Mouse (Mus musculus): Measurements from ENCODE around the gene Spag16. TPM values are rescaled to one million over a fixed set of nuclear protein-coding genes. Genes with fewer than 3 reads are reported as not detected.

Spag16 gene
- total and polyA plus RNA-seq, 2 experiments from 2014 or later: 2.5 to 4.7 TPM

- ATAC-seq: no peak
- H3K4me3 ChIP-seq (ENCODE audit: low read depth, low read length): no peak overlapping the region
- no peak overlapping the region for H3K4me2 ChIP-seq (ENCODE audit: low read depth)
- no peak for DNase-seq
- no peaks in the 10 kb centered on the region for H3K4me1 ChIP-seq (ENCODE audit: insufficient read depth)
- no peak overlapping the region for H3K27ac ChIP-seq (ENCODE audit: low read depth, low read length)
- TF ChIP-seq CTCF (IDR thresholded peaks at IDR 0.05; ENCODE audit: low read depth): no peak
- no peak overlapping the region for H3K9ac ChIP-seq
- no peaks in the 10 kb centered on the region for H3K9me3 ChIP-seq (ENCODE audit: low read length)
- 89% methylated on average over 4 of the region's 4 CpGs for WGBS
- no peaks in the 10 kb centered on the region for H3K36me3 ChIP-seq (ENCODE audit: insufficient read depth)
- H3K27me3 ChIP-seq (ENCODE audit: insufficient read depth, low read length): no peaks in the 10 kb centered on the region
Measured at GRCm38 (mm10) chr1:70180123-70180741, 353.5 kb downstream of the Spag16 start.

GRCm38 (mm10) chr1:70264815-70265214 is 438.0 kb downstream of the Spag16 start:
- DNase-seq: no peak
- Histone ChIP-seq H3K27me3 (ENCODE audit: insufficient read depth, low read length) (no peaks in the 10 kb centered on the region), H3K4me1 (ENCODE audit: insufficient read depth) (no peaks in the 10 kb centered on the region; the same call in 1 of the 2 replicates), H3K9me3 (ENCODE audit: low read length) (no peaks in the 10 kb centered on the region), H3K27ac (ENCODE audit: low read depth, low read length) (no peak overlapping the region), H3K4me3 (ENCODE audit: low read depth, low read length) (no peak overlapping the region), H3K4me2 (ENCODE audit: low read depth) (no peak overlapping the region), H3K9ac (no peak overlapping the region), H3K36me3 (ENCODE audit: insufficient read depth) (no peaks in the 10 kb centered on the region)
- ATAC-seq: no peak
- TF ChIP-seq CTCF (IDR thresholded peaks at IDR 0.05; ENCODE audit: low read depth): no peak
- WGBS: 43% methylated on average over 9 of the region's 9 CpGs

GRCm38 (mm10) chr1:70265920-70266505 is 439.2 kb downstream of the Spag16 start:
- ATAC-seq: no peak
- Histone ChIP-seq H3K27ac (ENCODE audit: low read depth, low read length) (no peak overlapping the region), H3K9ac (no peak overlapping the region), H3K27me3 (ENCODE audit: insufficient read depth, low read length) (no peaks in the 10 kb centered on the region), H3K4me3 (ENCODE audit: low read depth, low read length) (no peak overlapping the region), H3K4me2 (ENCODE audit: low read depth) (no peak overlapping the region), H3K4me1 (ENCODE audit: insufficient read depth) (no peaks in the 10 kb centered on the region; the same call in 1 of the 2 replicates), H3K36me3 (ENCODE audit: insufficient read depth) (no peaks in the 10 kb centered on the region), H3K9me3 (ENCODE audit: low read length) (no peaks in the 10 kb centered on the region)
- no peak for DNase-seq
- WGBS: 34% methylated on average over 5 of the region's 5 CpGs
- TF ChIP-seq CTCF (IDR thresholded peaks at IDR 0.05; ENCODE audit: low read depth): no peak

- H3K4me2 ChIP-seq (ENCODE audit: low read depth): no peak overlapping the region
- H3K27ac ChIP-seq (ENCODE audit: low read depth, low read length): no peak overlapping the region
- no peaks in the 10 kb centered on the region; the same call in 1 of the 2 replicates for H3K4me1 ChIP-seq (ENCODE audit: insufficient read depth)
- ATAC-seq (no peak), DNase-seq (peak; percentile 45)
- no peaks in the 10 kb centered on the region for H3K9me3 ChIP-seq (ENCODE audit: low read length)
- no peaks in the 10 kb centered on the region for H3K27me3 ChIP-seq (ENCODE audit: insufficient read depth, low read length)
- WGBS: 27% methylated on average over 8 of the region's 8 CpGs
- H3K36me3 ChIP-seq (ENCODE audit: insufficient read depth): no peaks in the 10 kb centered on the region
- H3K9ac ChIP-seq: no peak overlapping the region
- TF ChIP-seq CTCF (IDR thresholded peaks at IDR 0.05; ENCODE audit: low read depth): peak; percentile 66
- no peak overlapping the region for H3K4me3 ChIP-seq (ENCODE audit: low read depth, low read length)
Measured at GRCm38 (mm10) chr1:70270139-70270538, 443.4 kb downstream of the Spag16 start.

GRCm38 (mm10) chr1:70272753-70273152 is 446.0 kb downstream of the Spag16 start:
- no peak overlapping the region for H3K27ac ChIP-seq (ENCODE audit: low read depth, low read length)
- ATAC-seq: no peak
- 71% methylated on average over 2 of the region's 2 CpGs for WGBS
- no peak overlapping the region for H3K9ac ChIP-seq
- H3K4me1 ChIP-seq (ENCODE audit: insufficient read depth): no peaks in the 10 kb centered on the region
- no peak overlapping the region for H3K4me3 ChIP-seq (ENCODE audit: low read depth, low read length)
- H3K9me3 ChIP-seq (ENCODE audit: low read length): no peaks in the 10 kb centered on the region
- no peaks in the 10 kb centered on the region for H3K27me3 ChIP-seq (ENCODE audit: insufficient read depth, low read length)
- no peaks in the 10 kb centered on the region for H3K36me3 ChIP-seq (ENCODE audit: insufficient read depth)
- no peak for DNase-seq
- TF ChIP-seq CTCF (IDR thresholded peaks at IDR 0.05; ENCODE audit: low read depth): no peak
- H3K4me2 ChIP-seq (ENCODE audit: low read depth): no peak overlapping the region

GRCm38 (mm10) chr1:70279296-70279695 is 452.5 kb downstream of the Spag16 start:
- ATAC-seq: no peak
- H3K27ac ChIP-seq (ENCODE audit: low read depth, low read length): no peak overlapping the region
- DNase-seq: no peak
- no peaks in the 10 kb centered on the region for H3K4me1 ChIP-seq (ENCODE audit: insufficient read depth)
- no peaks in the 10 kb centered on the region for H3K36me3 ChIP-seq (ENCODE audit: insufficient read depth)
- H3K9ac ChIP-seq: no peak overlapping the region
- WGBS: 83% methylated on average over 2 of the region's 2 CpGs
- H3K4me2 ChIP-seq (ENCODE audit: low read depth): no peak overlapping the region
- no peaks in the 10 kb centered on the region for H3K27me3 ChIP-seq (ENCODE audit: insufficient read depth, low read length)
- no peaks in the 10 kb centered on the region for H3K9me3 ChIP-seq (ENCODE audit: low read length)
- TF ChIP-seq CTCF (IDR thresholded peaks at IDR 0.05; ENCODE audit: low read depth): no peak
- H3K4me3 ChIP-seq (ENCODE audit: low read depth, low read length): no peak overlapping the region

GRCm38 (mm10) chr1:70283388-70283787 is 456.6 kb downstream of the Spag16 start:
- Histone ChIP-seq H3K36me3 (ENCODE audit: insufficient read depth) (no peaks in the 10 kb centered on the region), H3K4me3 (ENCODE audit: low read depth, low read length) (no peak overlapping the region), H3K4me2 (ENCODE audit: low read depth) (no peak overlapping the region), H3K9me3 (ENCODE audit: low read length) (no peaks in the 10 kb centered on the region), H3K27ac (ENCODE audit: low read depth, low read length) (no peak overlapping the region), H3K9ac (no peak overlapping the region), H3K27me3 (ENCODE audit: insufficient read depth, low read length) (no peaks in the 10 kb centered on the region), H3K4me1 (ENCODE audit: insufficient read depth) (no peaks in the 10 kb centered on the region)
- ATAC-seq (no peak), DNase-seq (no peak)
- 92% methylated on average over 1 of the region's 1 CpGs for WGBS
- no peak for TF ChIP-seq CTCF (IDR thresholded peaks at IDR 0.05; ENCODE audit: low read depth)

Data from forebrain, postnatal 0 days (tissue).